Mouse (Mus musculus): Measurements from ENCODE around the gene Cab39l. TPM values are rescaled to one million over a fixed set of nuclear protein-coding genes. Genes with fewer than 3 reads are reported as not detected.

Gene Cab39l
- polyA plus RNA-seq, 1 experiment, result 5.2 TPM

DNA sequence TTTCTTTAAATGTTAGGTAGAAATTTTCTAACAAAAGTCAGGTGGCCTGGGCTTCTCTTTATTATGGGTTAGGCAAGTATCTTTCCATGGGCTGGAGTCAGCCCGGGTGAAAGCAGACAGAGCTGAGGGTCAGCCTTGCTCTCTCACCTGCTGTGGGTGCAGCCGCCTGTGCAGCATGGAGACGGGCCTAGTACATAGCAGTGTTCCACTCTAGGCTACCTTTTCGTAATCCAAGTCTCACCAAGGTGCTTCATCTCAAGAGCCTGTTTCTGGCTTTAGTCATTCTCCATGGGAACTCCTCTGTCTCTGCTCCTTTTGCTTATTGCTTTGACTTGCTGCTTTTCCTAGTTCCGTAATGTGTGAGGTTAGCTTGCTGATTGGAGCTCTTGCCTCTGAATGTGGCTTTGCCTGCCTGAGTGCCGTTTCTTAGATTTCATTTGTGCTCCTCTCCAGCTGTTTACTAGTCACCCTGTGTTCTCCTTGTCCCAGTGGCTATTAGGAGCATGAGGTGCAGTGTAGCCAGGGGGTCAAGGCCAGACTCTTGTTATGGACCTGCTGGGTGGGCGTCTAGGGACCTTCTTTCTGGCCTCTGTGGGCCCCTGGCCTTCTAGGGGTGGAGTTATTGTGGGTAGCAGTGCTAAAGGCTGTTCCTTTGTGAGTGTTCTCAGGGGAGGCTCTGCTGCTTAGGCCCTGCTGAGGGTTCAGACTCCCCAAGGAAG lies 105.5 kb downstream of the Cab39l start:
- Histone ChIP-seq H3K4me1 (ENCODE audit: control insufficient read depth, insufficient read depth, insufficient read length) (no peaks in the 10 kb centered on the region), H3K27ac (ENCODE audit: insufficient read depth, low read length) (no peak overlapping the region), H3K27me3 (ENCODE audit: control insufficient read depth, insufficient read depth, low read length) (no peaks in the 10 kb centered on the region), H3K4me3 (ENCODE audit: extremely low read depth, insufficient read depth, insufficient read length) (no peak overlapping the region), H3K36me3 (ENCODE audit: control insufficient read depth, insufficient read depth, low read length) (peaks cover 5% of the 10 kb centered on the region; the same call in 1 of the 2 replicates)
- no peak for TF ChIP-seq CTCF (IDR thresholded peaks at IDR 0.05; ENCODE audit: extremely low read depth, insufficient read depth, insufficient read length, insufficient replicate concordance)
- no peak for TF ChIP-seq POLR2A (IDR thresholded peaks at IDR 0.05; ENCODE audit: low read depth, low read length)
- WGBS, result 93% methylated on average over 7 of the region's 7 CpGs
- no peak for DNase-seq (ENCODE audit: low read depth in 1 of 2, low spot score in 2 of 2)

DNA sequence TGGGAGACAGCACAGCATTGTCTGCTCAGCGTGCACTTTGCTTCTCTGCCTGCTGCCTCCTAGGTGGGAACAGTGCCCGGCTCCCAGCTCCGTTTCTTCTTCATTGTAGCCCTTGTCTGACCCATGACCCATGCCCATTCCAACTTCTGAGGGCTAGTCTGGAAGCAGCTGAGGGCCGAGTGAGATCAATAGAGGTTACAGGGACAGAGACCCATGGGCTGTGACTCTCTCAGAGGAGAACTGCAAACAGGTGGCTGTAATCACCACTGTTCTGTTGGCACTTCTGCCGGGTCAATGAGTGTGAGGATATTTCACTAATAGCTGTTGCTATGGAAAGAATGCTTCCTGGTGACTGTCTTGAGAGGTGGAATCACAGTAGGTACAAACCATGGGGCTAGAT lies 106.8 kb downstream of the Cab39l start:
- Histone ChIP-seq H3K36me3 (ENCODE audit: control insufficient read depth, insufficient read depth, low read length) (peaks cover 3% of the 10 kb centered on the region; the same call in 1 of the 2 replicates), H3K27ac (ENCODE audit: insufficient read depth, low read length) (no peak overlapping the region), H3K4me1 (ENCODE audit: control insufficient read depth, insufficient read depth, insufficient read length) (no peaks in the 10 kb centered on the region), H3K4me3 (ENCODE audit: extremely low read depth, insufficient read depth, insufficient read length) (no peak overlapping the region), H3K27me3 (ENCODE audit: control insufficient read depth, insufficient read depth, low read length) (no peaks in the 10 kb centered on the region)
- no peak for DNase-seq (ENCODE audit: low read depth in 1 of 2, low spot score in 2 of 2)
- TF ChIP-seq POLR2A (IDR thresholded peaks at IDR 0.05; ENCODE audit: low read depth, low read length) (no peak), CTCF (IDR thresholded peaks at IDR 0.05; ENCODE audit: extremely low read depth, insufficient read depth, insufficient read length, insufficient replicate concordance) (no peak)
- 92% methylated on average over 5 of the region's 5 CpGs for WGBS

GRCm38 (mm10) chr14:59548532-59548931 lies 107.8 kb downstream of the Cab39l start:
- H3K27ac ChIP-seq (ENCODE audit: insufficient read depth, low read length), result no peak overlapping the region
- H3K36me3 ChIP-seq (ENCODE audit: control insufficient read depth, insufficient read depth, low read length), result peaks cover 3% of the 10 kb centered on the region; the same call in 1 of the 2 replicates
- H3K4me1 ChIP-seq (ENCODE audit: control insufficient read depth, insufficient read depth, insufficient read length), result no peaks in the 10 kb centered on the region
- H3K4me3 ChIP-seq (ENCODE audit: extremely low read depth, insufficient read depth, insufficient read length), result no peak overlapping the region
- WGBS, result 83% methylated on average over 2 of the region's 2 CpGs
- no peaks in the 10 kb centered on the region for H3K27me3 ChIP-seq (ENCODE audit: control insufficient read depth, insufficient read depth, low read length)
- TF ChIP-seq CTCF (IDR thresholded peaks at IDR 0.05; ENCODE audit: extremely low read depth, insufficient read depth, insufficient read length, insufficient replicate concordance) (no peak), POLR2A (IDR thresholded peaks at IDR 0.05; ENCODE audit: low read depth, low read length) (no peak)
- DNase-seq (ENCODE audit: low read depth in 1 of 2, low spot score in 2 of 2), result no peak

GRCm38 (mm10) chr14:59549106-59549505 lies 108.3 kb downstream of the Cab39l start:
- 92% methylated on average over 6 of the region's 6 CpGs for WGBS
- H3K4me3 ChIP-seq (ENCODE audit: extremely low read depth, insufficient read depth, insufficient read length), result no peak overlapping the region
- H3K4me1 ChIP-seq (ENCODE audit: control insufficient read depth, insufficient read depth, insufficient read length), result no peaks in the 10 kb centered on the region
- no peak for DNase-seq (ENCODE audit: low read depth in 1 of 2, low spot score in 2 of 2)
- H3K27me3 ChIP-seq (ENCODE audit: control insufficient read depth, insufficient read depth, low read length), result no peaks in the 10 kb centered on the region
- peaks cover 3% of the 10 kb centered on the region; the same call in 1 of the 2 replicates for H3K36me3 ChIP-seq (ENCODE audit: control insufficient read depth, insufficient read depth, low read length)
- TF ChIP-seq POLR2A (IDR thresholded peaks at IDR 0.05; ENCODE audit: low read depth, low read length) (no peak), CTCF (IDR thresholded peaks at IDR 0.05; ENCODE audit: extremely low read depth, insufficient read depth, insufficient read length, insufficient replicate concordance) (no peak)
- no peak overlapping the region for H3K27ac ChIP-seq (ENCODE audit: insufficient read depth, low read length)

GRCm38 (mm10) chr14:59550841-59551240 lies 110.1 kb downstream of the Cab39l start:
- DNase-seq (ENCODE audit: low read depth in 1 of 2, low spot score in 2 of 2), result no peak

DNA sequence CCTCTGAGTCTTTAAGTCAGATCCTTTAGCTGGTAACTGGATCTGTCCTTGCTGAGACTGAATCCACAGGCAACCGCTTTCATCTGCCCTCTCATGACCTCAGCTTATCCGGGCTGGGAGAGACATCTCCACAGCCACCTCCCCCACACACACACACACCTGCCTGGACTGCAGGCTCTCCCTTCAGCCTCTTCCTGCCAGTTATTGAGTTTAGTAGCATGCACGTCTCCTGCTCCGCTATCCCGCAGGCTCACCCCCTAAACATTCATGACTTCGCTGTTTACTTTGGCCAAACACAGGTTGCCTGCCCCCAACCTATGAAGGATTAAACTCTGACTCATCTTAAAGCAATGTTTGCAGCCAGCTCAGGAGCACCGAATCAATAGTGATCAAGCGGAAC lies 111.2 kb downstream of the Cab39l start:
- DNase-seq (ENCODE audit: low read depth in 1 of 2, low spot score in 2 of 2), result no peak
- Histone ChIP-seq H3K4me3 (ENCODE audit: extremely low read depth, insufficient read depth, insufficient read length) (no peak overlapping the region), H3K4me1 (ENCODE audit: control insufficient read depth, insufficient read depth, insufficient read length) (no peaks in the 10 kb centered on the region), H3K27ac (ENCODE audit: insufficient read depth, low read length) (no peak overlapping the region), H3K36me3 (ENCODE audit: control insufficient read depth, insufficient read depth, low read length) (peaks cover 3% of the 10 kb centered on the region; the same call in 1 of the 2 replicates), H3K27me3 (ENCODE audit: control insufficient read depth, insufficient read depth, low read length) (no peaks in the 10 kb centered on the region)
- TF ChIP-seq CTCF (IDR thresholded peaks at IDR 0.05; ENCODE audit: extremely low read depth, insufficient read depth, insufficient read length, insufficient replicate concordance), result no peak
- no peak for TF ChIP-seq POLR2A (IDR thresholded peaks at IDR 0.05; ENCODE audit: low read depth, low read length)
- 92% methylated on average over 8 of the region's 8 CpGs for WGBS

More at GRCm38 (mm10) chr14:59550841-59551240, 110.1 kb downstream of the Cab39l start:
- Histone ChIP-seq H3K27ac (ENCODE audit: insufficient read depth, low read length) (no peak overlapping the region), H3K27me3 (ENCODE audit: control insufficient read depth, insufficient read depth, low read length) (no peaks in the 10 kb centered on the region), H3K36me3 (ENCODE audit: control insufficient read depth, insufficient read depth, low read length) (peaks cover 3% of the 10 kb centered on the region; the same call in 1 of the 2 replicates), H3K4me1 (ENCODE audit: control insufficient read depth, insufficient read depth, insufficient read length) (no peaks in the 10 kb centered on the region), H3K4me3 (ENCODE audit: extremely low read depth, insufficient read depth, insufficient read length) (no peak overlapping the region)
- 89% methylated on average over 2 of the region's 2 CpGs for WGBS
- TF ChIP-seq CTCF (IDR thresholded peaks at IDR 0.05; ENCODE audit: extremely low read depth, insufficient read depth, insufficient read length, insufficient replicate concordance), result no peak
- no peak for TF ChIP-seq POLR2A (IDR thresholded peaks at IDR 0.05; ENCODE audit: low read depth, low read length)

- no peak overlapping the region for H3K27ac ChIP-seq (ENCODE audit: insufficient read depth, low read length)
- TF ChIP-seq POLR2A (IDR thresholded peaks at IDR 0.05; ENCODE audit: low read depth, low read length) (no peak), CTCF (IDR thresholded peaks at IDR 0.05; ENCODE audit: extremely low read depth, insufficient read depth, insufficient read length, insufficient replicate concordance) (no peak)
- H3K4me1 ChIP-seq (ENCODE audit: control insufficient read depth, insufficient read depth, insufficient read length), result no peaks in the 10 kb centered on the region
- no peak for DNase-seq (ENCODE audit: low read depth in 1 of 2, low spot score in 2 of 2)
- H3K27me3 ChIP-seq (ENCODE audit: control insufficient read depth, insufficient read depth, low read length), result no peaks in the 10 kb centered on the region
- peaks cover 1% of the 10 kb centered on the region; the same call in 1 of the 2 replicates for H3K36me3 ChIP-seq (ENCODE audit: control insufficient read depth, insufficient read depth, low read length)
- 90% methylated on average over 5 of the region's 5 CpGs for WGBS
- H3K4me3 ChIP-seq (ENCODE audit: extremely low read depth, insufficient read depth, insufficient read length), result no peak overlapping the region
Measured at GRCm38 (mm10) chr14:59554025-59554424, 113.3 kb downstream of the Cab39l start.
